Mouse (Mus musculus) lung, embryonic 16.5 days (tissue): Measurements from ENCODE around the gene Zzef1. TPM values are rescaled to one million over a fixed set of nuclear protein-coding genes. Genes with fewer than 3 reads are reported as not detected.
"Not testable (repeated sequence)": the region's sequence is repeated elsewhere in the genome, so short reads cannot be mapped to it uniquely, and the experiment has no call there.

ENCODE experiments used
- ATAC-seq: fragments of 200-750 bp; cut with Nextera tagmentation; 2 replicates; pipeline ENCODE4 v1.8.0; 2017; ENCODE audit warnings: low read depth, mild to moderate bottlenecking, moderate library complexity
- H3K27ac ChIP-seq: fragments of 300-500 bp; sonication (generic); 2 replicates; pipeline ENCODE4 v1.5.1; 2014; ENCODE audit warnings: mild to moderate bottlenecking, control low read depth, low read length
- H3K27me3 ChIP-seq: fragments of 300-500 bp; sonication (generic); 2 replicates; pipeline ENCODE4 v1.6.1; 2014; ENCODE audit warnings: low read depth, low read length, mixed read lengths; ENCODE audit not compliant: control insufficient read depth, insufficient read depth
- H3K36me3 ChIP-seq: fragments of 300-500 bp; sonication (generic); 2 replicates; pipeline ENCODE4 v1.6.1; 2014; ENCODE audit warnings: low read length; ENCODE audit not compliant: control insufficient read depth, insufficient read depth
- H3K4me1 ChIP-seq: fragments of 300-500 bp; sonication (generic); replicated peaks from 2 replicates; pipeline ENCODE4 v1.6.1; 2014; ENCODE audit warnings: low read length, mixed read lengths; ENCODE audit not compliant: control insufficient read depth, insufficient read depth
- H3K4me2 ChIP-seq: fragments of 300-500 bp; sonication (generic); 2 replicates; pipeline ENCODE4 v1.6.1; 2014; ENCODE audit warnings: low read depth, low read length, control low read depth
- H3K4me3 ChIP-seq: fragments of 300-500 bp; sonication (generic); 2 replicates; pipeline ENCODE4 v1.5.1; 2014; ENCODE audit warnings: mild to moderate bottlenecking, low read length, control low read depth
- H3K9ac ChIP-seq: fragments of 300-500 bp; sonication (generic); 2 replicates; pipeline ENCODE4 v1.6.1; 2014; ENCODE audit warnings: low read length, control low read depth
- H3K9me3 ChIP-seq: fragments of 300-500 bp; sonication (generic); 2 replicates; pipeline ENCODE4 v1.6.1; 2016; ENCODE audit warnings: low read length; ENCODE audit not compliant: control insufficient read depth
- WGBS: fragments of 180-500 bp; shearing (Covaris S2); extraction: QIAGEN DNeasy Blood & Tissue Kit; methylation state at CpG from one replicate; pipeline ENCODE4 v1.1.7; 2014; 5-methylcytosine and 5-hydroxymethylcytosine counted together
- polyA plus RNA-seq: library from polyadenylated mRNA; unstranded; fragments of >200 nt; fragmentation: Nextera tagmentation; extraction: Ambion mirVana; gene quantifications from 2 replicates; pipeline ENCODE4 v1.2.1, GENCODE M21; 2015

Gene Zzef1
- polyA plus RNA-seq, 1 experiment from 2014 or later: 9.0 TPM

DNA sequence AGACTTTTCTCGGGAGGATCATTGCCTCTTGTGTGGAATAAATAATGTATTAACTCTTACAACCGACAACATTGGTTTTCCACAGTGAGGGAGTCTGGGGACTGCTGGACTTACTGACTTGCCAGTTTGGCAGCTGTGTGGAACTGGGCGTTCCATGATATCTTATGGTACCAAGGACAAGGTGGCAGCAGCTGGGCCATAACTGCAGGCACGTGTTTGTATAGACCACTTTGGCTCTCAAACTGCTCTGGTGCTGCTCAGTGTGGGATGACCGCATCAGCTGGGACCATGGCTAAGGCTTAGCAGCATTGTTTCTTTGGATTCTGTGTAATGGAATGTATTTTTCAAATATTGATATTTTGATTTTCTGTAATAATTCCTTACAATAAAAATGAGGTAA, 25.2 kb upstream of the Zzef1 start:
- Histone ChIP-seq H3K4me1 (peaks cover 7% of the 10 kb centered on the region; the same call in 1 of the 2 replicates), H3K36me3 (no peaks in the 10 kb centered on the region; the same call in 1 of the 2 replicates), H3K9me3 (no peaks in the 10 kb centered on the region), H3K27me3 (no peaks in the 10 kb centered on the region), H3K9ac (no peak overlapping the region), H3K4me2 (no peak overlapping the region), H3K4me3 (no peak overlapping the region), H3K27ac (no peak overlapping the region)
- 59% methylated on average over 5 of the region's 5 CpGs for WGBS
- peak; percentile 47; the same call in 1 of the 2 replicates for ATAC-seq

GRCm38 (mm10) chr11:72771461-72771860, 24.6 kb upstream of the Zzef1 start:
- 38% methylated on average over 4 of the region's 4 CpGs for WGBS
- no peak overlapping the region for H3K27ac ChIP-seq
- H3K36me3 ChIP-seq: no peaks in the 10 kb centered on the region; the same call in 1 of the 2 replicates
- H3K4me3 ChIP-seq: no peak overlapping the region
- no peaks in the 10 kb centered on the region for H3K27me3 ChIP-seq
- H3K4me1 ChIP-seq: peaks cover 7% of the 10 kb centered on the region; the same call in 1 of the 2 replicates
- H3K4me2 ChIP-seq: no peak overlapping the region
- peak; percentile 82 for ATAC-seq
- no peaks in the 10 kb centered on the region for H3K9me3 ChIP-seq
- H3K9ac ChIP-seq: no peak overlapping the region

- H3K27ac ChIP-seq, ATAC-seq, H3K36me3 ChIP-seq, H3K4me3 ChIP-seq, H3K27me3 ChIP-seq, H3K4me2 ChIP-seq, H3K4me1 ChIP-seq, H3K9me3 ChIP-seq, H3K9ac ChIP-seq: not testable (repeated sequence)
- WGBS: 36% methylated on average over 1 of the region's 1 CpGs
Measured at GRCm38 (mm10) chr11:72772611-72773010, 23.4 kb upstream of the Zzef1 start.

GRCm38 (mm10) chr11:72778957-72779356, 17.1 kb upstream of the Zzef1 start:
- no peak overlapping the region for H3K27ac ChIP-seq

DNA sequence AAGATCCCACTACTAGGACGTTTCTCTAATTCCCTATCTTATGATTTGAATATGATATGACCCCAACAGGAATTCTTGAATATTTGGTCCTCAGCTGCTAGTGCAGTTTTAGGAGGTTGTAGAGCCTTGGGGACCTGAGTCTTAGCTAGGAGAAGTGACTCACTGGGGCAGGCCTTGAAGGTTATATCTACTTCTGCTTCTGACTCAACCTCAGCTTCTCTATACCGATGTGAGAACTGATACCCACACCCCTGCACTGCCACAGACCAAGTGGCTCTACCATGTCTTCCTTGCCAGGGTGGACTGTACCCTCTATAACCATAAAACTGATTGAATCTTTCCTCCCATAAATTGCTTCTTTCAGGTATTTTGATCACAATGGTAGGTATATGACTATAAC, 13.9 kb upstream of the Zzef1 start:
- H3K36me3 ChIP-seq: no peaks in the 10 kb centered on the region
- 70% methylated on average over 2 of the region's 2 CpGs for WGBS
- no peak overlapping the region for H3K4me3 ChIP-seq
- no peaks in the 10 kb centered on the region for H3K27me3 ChIP-seq
- ATAC-seq: no peak
- H3K4me2 ChIP-seq: no peak overlapping the region
- no peak overlapping the region for H3K27ac ChIP-seq
- no peak overlapping the region for H3K9ac ChIP-seq
- no peaks in the 10 kb centered on the region for H3K4me1 ChIP-seq
- no peaks in the 10 kb centered on the region for H3K9me3 ChIP-seq

More at GRCm38 (mm10) chr11:72778957-72779356, 17.1 kb upstream of the Zzef1 start:
- H3K4me2 ChIP-seq: no peak overlapping the region
- H3K36me3 ChIP-seq: no peaks in the 10 kb centered on the region
- ATAC-seq: no peak
- no peaks in the 10 kb centered on the region for H3K4me1 ChIP-seq
- no peak overlapping the region for H3K9ac ChIP-seq
- H3K27me3 ChIP-seq: no peaks in the 10 kb centered on the region
- H3K9me3 ChIP-seq: no peaks in the 10 kb centered on the region
- H3K4me3 ChIP-seq: no peak overlapping the region

GRCm38 (mm10) chr11:72782503-72782902, 13.5 kb upstream of the Zzef1 start:
- WGBS: 78% methylated on average over 3 of the region's 3 CpGs
- H3K9ac ChIP-seq: no peak overlapping the region
- H3K9me3 ChIP-seq: no peaks in the 10 kb centered on the region

DNA sequence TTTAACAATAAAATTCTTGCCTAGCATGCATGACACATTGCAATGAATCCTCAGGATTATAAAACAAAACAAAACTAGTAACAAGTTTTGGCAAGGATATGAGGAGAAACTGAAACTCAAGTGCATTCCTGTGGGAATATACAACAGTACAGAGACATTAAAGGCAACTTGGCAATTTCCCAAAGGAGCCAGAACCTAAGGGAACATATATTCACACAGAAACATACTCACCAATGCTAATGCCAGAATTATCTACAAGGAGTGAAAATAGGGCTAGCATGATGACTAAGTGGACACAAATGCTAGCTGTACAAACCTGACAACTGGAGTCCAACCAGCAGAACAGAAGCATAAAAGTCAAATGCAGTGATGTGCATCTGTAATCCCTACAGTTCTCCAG, 4.0 kb upstream of the Zzef1 start:
- Histone ChIP-seq H3K4me1 (peaks cover 9% of the 10 kb centered on the region), H3K4me3 (no peak overlapping the region), H3K36me3 (no peaks in the 10 kb centered on the region), H3K9me3 (no peaks in the 10 kb centered on the region), H3K27me3 (no peaks in the 10 kb centered on the region), H3K9ac (no peak overlapping the region), H3K4me2 (no peak overlapping the region), H3K27ac (no peak overlapping the region)
- no peak for ATAC-seq

More at GRCm38 (mm10) chr11:72782503-72782902, 13.5 kb upstream of the Zzef1 start:
- Histone ChIP-seq H3K27me3 (no peaks in the 10 kb centered on the region), H3K4me3 (no peak overlapping the region), H3K4me2 (no peak overlapping the region), H3K4me1 (no peaks in the 10 kb centered on the region), H3K27ac (no peak overlapping the region), H3K36me3 (no peaks in the 10 kb centered on the region)
- ATAC-seq: no peak

- peak overlapping the region; percentile 91 for H3K9ac ChIP-seq
- peak; percentile 22 for ATAC-seq
- 12% methylated on average over 14 of the region's 14 CpGs for WGBS
- H3K27ac ChIP-seq: peak overlapping the region; percentile 83
- no peaks in the 10 kb centered on the region for H3K36me3 ChIP-seq
- H3K9me3 ChIP-seq: no peaks in the 10 kb centered on the region
- no peaks in the 10 kb centered on the region for H3K27me3 ChIP-seq
- peak overlapping the region; percentile 72 for H3K4me3 ChIP-seq
- peaks cover 9% of the 10 kb centered on the region for H3K4me1 ChIP-seq
- H3K4me2 ChIP-seq: peak overlapping the region; percentile 86
Measured at GRCm38 (mm10) chr11:72795149-72795454, 924 bp upstream of the Zzef1 start.

GRCm38 (mm10) chr11:72796296-72796687, 266 bp downstream of the Zzef1 start:
- peak; percentile 49 for ATAC-seq
- Histone ChIP-seq H3K36me3 (no peaks in the 10 kb centered on the region), H3K9me3 (no peaks in the 10 kb centered on the region), H3K4me2 (peak overlapping the region; percentile 91), H3K4me3 (peak overlapping the region; percentile 72), H3K27ac (peak overlapping the region; percentile 32), H3K9ac (peak overlapping the region; percentile 87), H3K27me3 (no peaks in the 10 kb centered on the region), H3K4me1 (peaks cover 9% of the 10 kb centered on the region)
- under 1% methylated on average over 37 of the region's 42 CpGs for WGBS

- Histone ChIP-seq H3K9ac (peak overlapping the region; percentile 87), H3K4me3 (peak overlapping the region; percentile 72), H3K27ac (peak overlapping the region; percentile 32; the same call in 1 of the 2 replicates), H3K36me3 (no peaks in the 10 kb centered on the region), H3K4me1 (peaks cover 9% of the 10 kb centered on the region), H3K4me2 (peak overlapping the region; percentile 91), H3K27me3 (no peaks in the 10 kb centered on the region), H3K9me3 (no peaks in the 10 kb centered on the region)
- WGBS: 10% methylated on average over 10 of the region's 10 CpGs
- ATAC-seq: no peak
Measured at GRCm38 (mm10) chr11:72796773-72797338, 830 bp downstream of the Zzef1 start.
